Mouse (Mus musculus) CH12.LX (cell line): ENCODE results near the gene Zfp386. TPM values are rescaled to one million over a fixed set of nuclear protein-coding genes. Genes with fewer than 3 reads are reported as not detected.

Source experiments
- DNase-seq: peaks from one replicate; pipeline ENCODE4 v3.0.0-alpha.2; 2013; ENCODE audit errors: extremely low read depth
- H3K27ac ChIP-seq: 2 replicates; pipeline ENCODE4 v1.5.1; 2012; ENCODE audit warnings: low read depth, mild to moderate bottlenecking, control low read depth, moderate library complexity; ENCODE audit not compliant: insufficient read depth
- H3K27me3 ChIP-seq: replicated peaks from 2 replicates; pipeline ENCODE3; 2012; ENCODE audit warnings: inconsistent platforms
- H3K36me3 ChIP-seq, 2 experiments: replicated peaks in 1 of 2; 2 replicates each; pipeline versions ENCODE3 to v1.6.1; 2012; ENCODE audit warnings: inconsistent platforms in 1 of 2, low read length in 1 of 2, mild to moderate bottlenecking in 1 of 2, mixed read lengths in 1 of 2, moderate library complexity in 1 of 2; ENCODE audit not compliant: control insufficient read depth in 1 of 2, insufficient read depth in 1 of 2
- H3K4me1 ChIP-seq, 2 experiments: 2 replicates each; pipeline ENCODE4 v1.6.1; 2012; ENCODE audit warnings: inconsistent platforms in 1 of 2, moderate library complexity in 1 of 2; ENCODE audit not compliant: insufficient read depth in 2 of 2, control insufficient read depth in 1 of 2
- H3K4me2 ChIP-seq: 2 replicates; pipeline ENCODE4 v1.6.1; 2012; ENCODE audit warnings: low read depth, mild to moderate bottlenecking, control low read depth; ENCODE audit not compliant: poor library complexity, insufficient read depth, severe bottlenecking
- H3K4me3 ChIP-seq, 3 experiments: fragments of 150-350 bp in 1 of 3; sonication (generic) in 1 of 3; replicated peaks in 1 of 3; 2 replicates each; pipeline versions ENCODE3 to v1.5.1; 2011 to 2012; ENCODE audit warnings: low read depth in 2 of 3, low read length in 2 of 3, mild to moderate bottlenecking in 2 of 3, moderate library complexity in 2 of 3, control low read depth in 1 of 3, improper control_type of control experiment in 1 of 3, inconsistent platforms in 1 of 3, mixed read lengths in 1 of 3; ENCODE audit not compliant: poor library complexity in 1 of 3
- H3K79me2 ChIP-seq: replicated peaks from 2 replicates; pipeline ENCODE4 v1.6.1; 2012; ENCODE audit warnings: mild to moderate bottlenecking, moderate library complexity; ENCODE audit not compliant: control insufficient read depth, poor library complexity, insufficient read depth, severe bottlenecking; ENCODE audit errors: extremely low read depth
- H3K9ac ChIP-seq: 2 replicates; pipeline ENCODE4 v1.6.1; 2012; ENCODE audit warnings: low read depth, mild to moderate bottlenecking, control low read depth, moderate library complexity; ENCODE audit not compliant: insufficient read depth
- H3K9me3 ChIP-seq: replicated peaks from 2 replicates; pipeline ENCODE3; 2012; ENCODE audit warnings: low read length, inconsistent platforms, mixed read lengths
- BHLHE40 ChIP-seq: IDR thresholded peaks from 2 replicates; pipeline ENCODE4 v1.6.1; 2011; ENCODE audit warnings: mild to moderate bottlenecking, low read depth, low read length, improper control_type of control experiment
- CHD1 ChIP-seq: IDR thresholded peaks from 2 replicates; pipeline ENCODE4 v1.6.1; 2012; ENCODE audit warnings: low read depth, low read length, improper control_type of control experiment, inconsistent platforms
- CTCF ChIP-seq, 2 experiments: IDR thresholded peaks in 1 of 2; conservative IDR thresholded peaks in 1 of 2; 2 replicates each; pipeline ENCODE4 v1.5.1; 2011 to 2012; ENCODE audit warnings: low read depth in 2 of 2, low read length in 2 of 2, improper control_type of control experiment in 1 of 2, inconsistent platforms in 1 of 2, mild to moderate bottlenecking in 1 of 2, moderate library complexity in 1 of 2
- GABPA ChIP-seq: IDR thresholded peaks from 2 replicates; pipeline ENCODE4 v1.6.1; 2012; ENCODE audit warnings: low read depth, low read length, improper control_type of control experiment, inconsistent platforms; ENCODE audit not compliant: insufficient replicate concordance
- HCFC1 ChIP-seq: IDR thresholded peaks from 2 replicates; pipeline ENCODE4 v1.6.1; 2012; ENCODE audit warnings: low read depth, mild to moderate bottlenecking, inconsistent platforms, low read length, improper control_type of control experiment
- IRF4 ChIP-seq: IDR thresholded peaks from 2 replicates; pipeline ENCODE4 v1.6.1; 2014; ENCODE audit warnings: low read depth, mild to moderate bottlenecking, inconsistent platforms, low read length, improper control_type of control experiment
- JUND ChIP-seq: conservative IDR thresholded peaks from 2 replicates; pipeline ENCODE4 v1.6.1; 2011; ENCODE audit warnings: low read depth, low read length, improper control_type of control experiment
- KAT2A ChIP-seq: IDR thresholded peaks from 2 replicates; pipeline ENCODE4 v1.6.1; 2012; ENCODE audit warnings: low read length, improper control_type of control experiment, inconsistent platforms; ENCODE audit not compliant: insufficient replicate concordance
- MAFK ChIP-seq: IDR thresholded peaks from 2 replicates; pipeline ENCODE4 v1.6.1; 2011; ENCODE audit warnings: low read length, improper control_type of control experiment; ENCODE audit not compliant: insufficient replicate concordance
- MAZ ChIP-seq: IDR thresholded peaks from 2 replicates; pipeline ENCODE4 v1.6.1; 2012; ENCODE audit warnings: low read depth, mild to moderate bottlenecking, inconsistent platforms, low read length, improper control_type of control experiment, moderate library complexity
- MEF2A ChIP-seq: IDR thresholded peaks from 2 replicates; pipeline ENCODE4 v1.6.1; 2014; ENCODE audit warnings: low read depth, mild to moderate bottlenecking, inconsistent platforms, low read length, improper control_type of control experiment, borderline replicate concordance
- MYC ChIP-seq: IDR thresholded peaks from 2 replicates; pipeline ENCODE4 v1.6.1; 2011; ENCODE audit warnings: low read depth, mild to moderate bottlenecking, improper control_type of control experiment, low read length
- NRF1 ChIP-seq: IDR thresholded peaks from 2 replicates; pipeline ENCODE4 v1.6.1; 2014; ENCODE audit warnings: low read depth, mild to moderate bottlenecking, inconsistent platforms, low read length, improper control_type of control experiment, moderate library complexity
- RAD21 ChIP-seq: IDR thresholded peaks from 2 replicates; pipeline ENCODE4 v1.6.1; 2011; ENCODE audit warnings: low read depth, mild to moderate bottlenecking, low read length, improper control_type of control experiment, moderate library complexity
- SMC3 ChIP-seq: IDR thresholded peaks from 2 replicates; pipeline ENCODE4 v1.6.1; 2011; ENCODE audit warnings: low read depth, low read length, improper control_type of control experiment
- UBTF ChIP-seq: IDR thresholded peaks from 2 replicates; pipeline ENCODE4 v1.6.1; 2012; ENCODE audit warnings: low read depth, mild to moderate bottlenecking, inconsistent platforms, low read length, improper control_type of control experiment, moderate library complexity
- USF1 ChIP-seq: IDR thresholded peaks from 2 replicates; pipeline ENCODE4 v1.6.1; 2014; ENCODE audit warnings: low read depth, mild to moderate bottlenecking, inconsistent platforms, low read length, improper control_type of control experiment
- USF2 ChIP-seq: conservative IDR thresholded peaks from 2 replicates; pipeline ENCODE4 v1.6.1; 2011; ENCODE audit warnings: low read depth, low read length, improper control_type of control experiment
- ZC3H11A ChIP-seq: IDR thresholded peaks from 2 replicates; pipeline ENCODE4 v1.6.1; 2012; ENCODE audit warnings: low read depth, mild to moderate bottlenecking, inconsistent platforms, low read length, improper control_type of control experiment
- dilution Hi-C: fragments of 300-500 bp; cut with MboI; formaldehyde crosslinking; loops from 2 replicates; pipeline ENCODE4 v1.14.3; 2020; ENCODE audit warnings: low sequenced_read_pairs; ENCODE audit not compliant: extremely low pct_unique_long_range_greater_than_20kb, extremely low pct_ligation_motif_present
- in situ Hi-C: fragments of 300-500 bp; cut with MboI; formaldehyde crosslinking; loops from 3 replicates; pipeline ENCODE4 v1.14.3; 2019; ENCODE audit warnings: low sequenced_read_pairs, low pct_ligation_motif_present, low pct_unique_long_range_greater_than_20kb, mixed read lengths
- polyA plus RNA-seq: library from polyadenylated mRNA; unstranded; fragments of >175 nt; gene quantifications from 2 replicates; pipeline ENCODE4 v1.2.1, GENCODE M21; 2012; ENCODE audit warnings: low read depth; ENCODE audit not compliant: insufficient read length
- total RNA-seq, 2 experiments: library from RNA; depleted of rRNA; stranded (reverse); fragments of 300-350 nt in 1 of 2; fragments of >200 nt in 1 of 2; gene quantifications; 2 replicates each; pipeline ENCODE4 v1.2.3; 2012 to 2014

Gene Zfp386
- total and polyA plus RNA-seq, 3 experiments, result 13.9 to 41.7 (median 23.4) TPM

- no peaks in the 10 kb centered on the region for H3K79me2 ChIP-seq
- no peaks in the 10 kb centered on the region for H3K27me3 ChIP-seq
- dilution Hi-C loops (no loop called here), in situ Hi-C loops (no loop called here)
- DNase-seq, result no peak
- no peaks in the 10 kb centered on the region for H3K4me1 ChIP-seq
- H3K4me3 ChIP-seq, result no peak overlapping the region
- no peak for TF ChIP-seq JUND
- no peak overlapping the region for H3K27ac ChIP-seq
- H3K9me3 ChIP-seq, result peaks cover 34% of the 10 kb centered on the region
- H3K9ac ChIP-seq, result no peak overlapping the region
- H3K36me3 ChIP-seq, result peaks cover 17 to 39% of the 10 kb centered on the region in 2 experiments
- no peak overlapping the region for H3K4me2 ChIP-seq
Measured at GRCm38 (mm10) chr12:116062194-116062583, 14.7 kb downstream of the Zfp386 start.

DNA sequence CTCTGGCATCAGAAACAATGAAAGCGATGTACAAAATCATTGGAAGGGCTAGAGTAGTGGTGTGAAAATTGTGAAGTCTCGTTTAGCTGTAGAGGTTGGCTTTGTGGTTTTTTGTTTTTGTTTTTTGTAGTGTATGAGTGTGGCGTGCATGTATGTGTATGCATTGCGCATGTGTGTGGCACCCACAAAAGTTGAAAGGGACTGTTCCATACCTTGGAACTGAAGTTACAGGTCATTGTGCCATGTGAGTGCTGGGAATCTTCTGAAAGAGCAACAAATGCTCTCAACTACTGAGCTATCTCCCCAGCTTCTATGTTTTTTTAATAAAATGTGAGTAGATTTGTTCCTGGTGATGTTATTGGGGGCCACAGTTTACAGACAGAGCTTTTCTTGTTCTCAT is 15.5 kb downstream of the Zfp386 start:
- H3K79me2 ChIP-seq, result no peaks in the 10 kb centered on the region
- no peak overlapping the region for H3K4me2 ChIP-seq
- no peaks in the 10 kb centered on the region for H3K27me3 ChIP-seq
- in situ Hi-C loops (no loop called here), dilution Hi-C loops (no loop called here)
- TF ChIP-seq BHLHE40 (no peak), MAZ (no peak), MYC (no peak), HCFC1 (no peak), IRF4 (no peak), MAFK (no peak), USF2 (no peak), KAT2A (no peak), NRF1 (no peak), USF1 (no peak), MEF2A (no peak), GABPA (no peak)
- peaks cover 34% of the 10 kb centered on the region for H3K9me3 ChIP-seq
- no peak overlapping the region for H3K27ac ChIP-seq
- DNase-seq, result no peak
- H3K4me1 ChIP-seq, result no peaks in the 10 kb centered on the region
- H3K4me3 ChIP-seq, result no peak overlapping the region
- H3K9ac ChIP-seq, result no peak overlapping the region
- H3K36me3 ChIP-seq, result peaks cover 12 to 33% of the 10 kb centered on the region in 2 experiments

- H3K9me3 ChIP-seq, result no peaks in the 10 kb centered on the region
- peaks cover 2 to 5% of the 10 kb centered on the region in 2 experiments; a peak in 2 of 4 replicates for H3K4me1 ChIP-seq
- H3K27me3 ChIP-seq, result peaks cover 8% of the 10 kb centered on the region
- no peak overlapping the region for H3K4me3 ChIP-seq
- H3K9ac ChIP-seq, result no peak overlapping the region
- in situ Hi-C loops (loop anchor here (5.0 kb wide), 1 partner anchor 126 kb away; no protein-coding TSS in a partner anchor), dilution Hi-C loops (no loop called here)
- TF ChIP-seq ZC3H11A (peak; percentile 4; the same call in 1 of the 2 replicates), UBTF (no peak), CTCF (conservative IDR thresholded peaks at IDR 0.05 in 1 of 2, IDR thresholded peaks at IDR 0.05 in 1 of 2; ENCODE audit: low read depth in 2 of 2, low read length in 2 of 2) (peak in 1 of 2 experiments; percentile 76; a peak in 2 of 4 replicates), CHD1 (no peak), RAD21 (peak; percentile 79), SMC3 (peak; percentile 64)
- DNase-seq, result peak; percentile 31
- H3K27ac ChIP-seq, result no peak overlapping the region
- no peak overlapping the region for H3K4me2 ChIP-seq
- no peaks in the 10 kb centered on the region for H3K36me3 ChIP-seq
- no peaks in the 10 kb centered on the region for H3K79me2 ChIP-seq
Measured at GRCm38 (mm10) chr12:116071023-116071422, 23.5 kb downstream of the Zfp386 start.
